Mouse (Mus musculus) liver, adult 2 months (tissue): ENCODE results near the gene Snx25.
"Not testable (repeated sequence)": the region's sequence is repeated elsewhere in the genome, so short reads cannot be mapped to it uniquely, and the experiment has no call there.

Experiments
- CTCF ChIP-seq: fragments of 200-500 bp; IDR thresholded peaks from 2 replicates; pipeline ENCODE4 v1.5.1; 2011; ENCODE audit warnings: low read depth, low read length, control low read depth
- POLR2A ChIP-seq: fragments of 200-500 bp; IDR thresholded peaks from 2 replicates; pipeline ENCODE4 v1.6.1; 2011; ENCODE audit warnings: low read length, control low read depth; ENCODE audit not compliant: insufficient read depth; ENCODE audit errors: extremely low read depth

GRCm38 (mm10) chr8:46113421-46114170 is 38.4 kb downstream of the Snx25 start:
- not testable (repeated sequence) for TF ChIP-seq CTCF, POLR2A
